Mouse (Mus musculus) heart, embryonic 16.5 days (tissue): ENCODE measurements around the gene Spef2. TPM values are rescaled to one million over a fixed set of nuclear protein-coding genes. Genes with fewer than 3 reads are reported as not detected.

ENCODE experiments used
- ATAC-seq: fragments of 200-750 bp; cut with Nextera tagmentation; replicated peaks from 2 replicates; pipeline ENCODE4 v1.8.0; 2017; ENCODE audit warnings: moderate number of reproducible peaks; ENCODE audit not compliant: insufficient read depth, low FRiP score; ENCODE audit errors: extremely low read depth
- H3K27ac ChIP-seq: fragments of 300-500 bp; sonication (generic); 2 replicates; pipeline ENCODE4 v1.5.1; 2014; ENCODE audit warnings: mild to moderate bottlenecking, low read length, control low read depth, moderate library complexity
- H3K27me3 ChIP-seq: fragments of 300-500 bp; sonication (generic); 2 replicates; pipeline ENCODE4 v1.6.1; 2014; ENCODE audit warnings: low read length, mixed read lengths; ENCODE audit not compliant: control insufficient read depth, insufficient read depth
- H3K36me3 ChIP-seq: fragments of 300-500 bp; sonication (generic); 2 replicates; pipeline ENCODE4 v1.6.1; 2014; ENCODE audit not compliant: control insufficient read depth, insufficient read depth
- H3K4me1 ChIP-seq: fragments of 300-500 bp; sonication (generic); 2 replicates; pipeline ENCODE4 v1.6.1; 2014; ENCODE audit warnings: low read length, mixed read lengths; ENCODE audit not compliant: control insufficient read depth, insufficient read depth
- H3K4me2 ChIP-seq: fragments of 300-500 bp; sonication (generic); 2 replicates; pipeline ENCODE4 v1.6.1; 2014; ENCODE audit warnings: low read depth, mild to moderate bottlenecking, control low read depth, low read length
- H3K4me3 ChIP-seq: fragments of 300-500 bp; sonication (generic); 2 replicates; pipeline ENCODE4 v1.5.1; 2014; ENCODE audit warnings: mild to moderate bottlenecking, control low read depth, low read length
- H3K9ac ChIP-seq: fragments of 300-500 bp; sonication (generic); 2 replicates; pipeline ENCODE4 v1.6.1; 2014; ENCODE audit warnings: low read length, control low read depth
- H3K9me3 ChIP-seq: fragments of 300-500 bp; sonication (generic); replicated peaks from 2 replicates; pipeline ENCODE4 v1.6.1; 2016; ENCODE audit warnings: low read length; ENCODE audit not compliant: control insufficient read depth
- WGBS: fragments of 180-500 bp; shearing (Covaris S2); extraction: QIAGEN DNeasy Blood & Tissue Kit; methylation state at CpG from one replicate; pipeline ENCODE4 v1.1.7; 2014; 5-methylcytosine and 5-hydroxymethylcytosine counted together
- polyA plus RNA-seq: library from polyadenylated mRNA; unstranded; fragments of >200 nt; fragmentation: Nextera tagmentation; extraction: Ambion mirVana; gene quantifications from 2 replicates; pipeline ENCODE4 v1.2.1, GENCODE M21; 2015

Spef2 gene
- polyA plus RNA-seq, 1 experiment from 2014 or later = 0.63 TPM

- Histone ChIP-seq H3K36me3 (no peaks in the 10 kb centered on the region), H3K27ac (no peak overlapping the region), H3K4me2 (no peak overlapping the region), H3K9me3 (no peaks in the 10 kb centered on the region), H3K4me1 (no peaks in the 10 kb centered on the region), H3K9ac (no peak overlapping the region), H3K27me3 (no peaks in the 10 kb centered on the region), H3K4me3 (no peak overlapping the region)
- 57% methylated on average over 4 of the region's 4 CpGs for WGBS
- no peak for ATAC-seq
Observed at GRCm38 (mm10) chr15:9608177-9608576, 140.5 kb downstream of the Spef2 start.

- H3K9me3 ChIP-seq = no peaks in the 10 kb centered on the region
- no peak for ATAC-seq
- no peak overlapping the region for H3K4me2 ChIP-seq
- WGBS = 83% methylated on average over 6 of the region's 6 CpGs
- no peaks in the 10 kb centered on the region for H3K4me1 ChIP-seq
- H3K9ac ChIP-seq = no peak overlapping the region
- H3K36me3 ChIP-seq = no peaks in the 10 kb centered on the region
- H3K27me3 ChIP-seq = no peaks in the 10 kb centered on the region
- H3K4me3 ChIP-seq = no peak overlapping the region
- no peak overlapping the region for H3K27ac ChIP-seq
Observed at GRCm38 (mm10) chr15:9600088-9600455, 148.6 kb downstream of the Spef2 start.

- no peak for ATAC-seq
- Histone ChIP-seq H3K9ac (no peak overlapping the region), H3K27ac (no peak overlapping the region), H3K9me3 (no peaks in the 10 kb centered on the region), H3K27me3 (no peaks in the 10 kb centered on the region), H3K4me1 (no peaks in the 10 kb centered on the region), H3K36me3 (no peaks in the 10 kb centered on the region), H3K4me3 (no peak overlapping the region), H3K4me2 (no peak overlapping the region)
- WGBS = 77% methylated on average over 12 of the region's 12 CpGs
Observed at GRCm38 (mm10) chr15:9599382-9600087, 149.1 kb downstream of the Spef2 start.

DNA sequence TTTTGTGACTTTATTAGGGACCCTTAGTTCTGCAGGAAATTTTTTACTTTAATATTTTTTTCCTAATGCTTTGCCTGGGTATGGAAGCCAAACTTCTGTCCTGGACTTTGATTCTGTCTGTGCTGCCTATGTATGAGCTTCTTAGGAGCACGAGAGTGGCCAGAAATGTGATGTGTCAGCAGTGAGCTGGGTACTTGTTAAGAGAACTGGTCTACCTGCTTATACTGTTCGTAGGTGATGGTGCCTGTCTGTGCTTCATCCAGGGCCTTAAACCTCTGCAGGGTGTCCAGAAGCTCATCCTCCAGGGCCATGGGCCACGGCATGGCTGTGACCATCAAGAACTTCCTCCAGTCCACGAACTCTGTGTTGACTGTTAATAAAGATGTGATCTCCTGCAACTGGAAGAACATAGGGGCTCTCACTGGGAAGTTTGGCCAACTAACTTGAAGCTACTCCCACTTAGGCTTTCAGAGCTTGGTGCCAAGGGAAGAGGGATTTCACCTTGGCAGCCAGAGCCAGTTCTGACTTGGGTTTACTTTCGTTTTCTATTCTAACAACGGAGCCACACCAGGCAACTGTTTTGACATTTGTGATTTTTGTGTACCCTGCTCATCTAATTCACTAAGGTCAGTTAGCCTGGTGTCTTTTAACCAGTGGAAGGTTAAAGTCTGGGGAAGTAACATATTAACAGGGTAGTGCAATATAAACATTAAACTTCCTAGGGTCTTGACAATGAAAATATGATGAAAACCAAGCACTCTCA lies 152.2 kb downstream of the Spef2 start:
- Histone ChIP-seq H3K9ac (no peak overlapping the region), H3K27ac (no peak overlapping the region), H3K4me1 (no peaks in the 10 kb centered on the region), H3K27me3 (no peaks in the 10 kb centered on the region), H3K9me3 (no peaks in the 10 kb centered on the region), H3K36me3 (no peaks in the 10 kb centered on the region), H3K4me3 (no peak overlapping the region), H3K4me2 (no peak overlapping the region)
- ATAC-seq = no peak
- 78% methylated on average over 6 of the region's 6 CpGs for WGBS

GRCm38 (mm10) chr15:9589939-9590338 lies 158.7 kb downstream of the Spef2 start:
- H3K4me2 ChIP-seq = no peak overlapping the region
- H3K9ac ChIP-seq = no peak overlapping the region
- ATAC-seq = no peak
- no peaks in the 10 kb centered on the region for H3K27me3 ChIP-seq
- H3K4me3 ChIP-seq = no peak overlapping the region
- 82% methylated on average over 4 of the region's 4 CpGs for WGBS
- H3K4me1 ChIP-seq = no peaks in the 10 kb centered on the region
- H3K36me3 ChIP-seq = no peaks in the 10 kb centered on the region
- no peak overlapping the region for H3K27ac ChIP-seq
- H3K9me3 ChIP-seq = no peaks in the 10 kb centered on the region

DNA sequence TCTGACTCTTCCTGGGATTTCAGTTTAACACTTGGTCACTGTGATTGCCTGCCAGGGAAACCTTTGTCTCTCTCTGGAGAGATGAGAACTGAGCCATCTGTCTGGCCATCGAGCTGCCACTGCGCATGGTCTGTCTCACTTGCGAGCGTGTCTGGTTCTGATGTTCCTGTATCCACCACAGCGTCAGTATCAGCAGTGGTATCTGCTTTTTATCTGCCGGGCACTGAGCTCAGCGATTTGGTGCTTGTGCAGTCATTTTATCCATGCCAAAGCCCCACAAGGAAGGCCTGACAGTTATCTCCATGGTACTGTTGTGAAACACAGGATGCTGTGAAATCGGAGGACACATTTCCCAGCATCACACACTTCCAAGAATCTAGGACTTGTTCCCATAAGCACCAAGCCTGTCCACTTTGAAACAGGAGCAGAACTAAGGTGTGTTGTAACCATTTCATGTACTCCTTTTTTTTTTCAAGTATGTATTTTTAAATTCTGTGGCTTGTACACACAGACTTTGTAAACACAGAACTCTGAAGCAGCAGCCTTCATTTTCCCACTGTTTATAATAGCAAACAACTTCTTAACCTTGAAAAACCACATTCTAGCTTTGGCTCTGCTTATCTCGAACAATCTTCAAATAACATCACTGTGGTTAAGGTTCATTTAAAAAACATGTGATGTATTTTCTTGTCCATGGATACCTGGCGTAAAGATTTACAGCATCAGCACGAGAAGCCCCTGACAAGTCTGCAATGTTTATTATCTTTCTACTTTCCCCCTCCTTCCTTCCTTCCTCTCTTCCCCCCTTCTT lies 168.0 kb downstream of the Spef2 start:
- ATAC-seq = no peak
- 32% methylated on average over 11 of the region's 11 CpGs for WGBS
- no peaks in the 10 kb centered on the region for H3K9me3 ChIP-seq
- H3K4me2 ChIP-seq = no peak overlapping the region
- H3K27me3 ChIP-seq = no peaks in the 10 kb centered on the region
- no peak overlapping the region for H3K27ac ChIP-seq
- H3K4me3 ChIP-seq = no peak overlapping the region
- no peak overlapping the region for H3K9ac ChIP-seq
- H3K36me3 ChIP-seq = no peaks in the 10 kb centered on the region
- no peaks in the 10 kb centered on the region for H3K4me1 ChIP-seq

- H3K36me3 ChIP-seq = no peaks in the 10 kb centered on the region
- WGBS = 76% methylated on average over 4 of the region's 4 CpGs
- H3K27me3 ChIP-seq = no peaks in the 10 kb centered on the region
- no peak overlapping the region for H3K27ac ChIP-seq
- no peak overlapping the region for H3K9ac ChIP-seq
- no peak overlapping the region for H3K4me3 ChIP-seq
- no peaks in the 10 kb centered on the region for H3K9me3 ChIP-seq
- no peaks in the 10 kb centered on the region for H3K4me1 ChIP-seq
- no peak overlapping the region for H3K4me2 ChIP-seq
- ATAC-seq = no peak
Observed at GRCm38 (mm10) chr15:9577303-9577702, 171.4 kb downstream of the Spef2 start.

GRCm38 (mm10) chr15:9574796-9575195 lies 173.9 kb downstream of the Spef2 start:
- Histone ChIP-seq H3K9me3 (no peaks in the 10 kb centered on the region), H3K27ac (no peak overlapping the region), H3K9ac (no peak overlapping the region), H3K27me3 (no peaks in the 10 kb centered on the region), H3K4me2 (no peak overlapping the region), H3K4me3 (no peak overlapping the region), H3K36me3 (no peaks in the 10 kb centered on the region), H3K4me1 (no peaks in the 10 kb centered on the region)
- ATAC-seq = no peak
- 74% methylated on average over 5 of the region's 5 CpGs for WGBS

GRCm38 (mm10) chr15:9573361-9573760 lies 175.3 kb downstream of the Spef2 start:
- Histone ChIP-seq H3K4me2 (no peak overlapping the region), H3K27ac (no peak overlapping the region), H3K27me3 (no peaks in the 10 kb centered on the region), H3K9me3 (no peaks in the 10 kb centered on the region), H3K36me3 (no peaks in the 10 kb centered on the region), H3K9ac (no peak overlapping the region), H3K4me3 (no peak overlapping the region), H3K4me1 (no peaks in the 10 kb centered on the region)
- WGBS = 67% methylated on average over 4 of the region's 4 CpGs
- ATAC-seq = no peak
